Mouse (Mus musculus) erythroid progenitor cell, adult 5-6 weeks (primary cell): ENCODE results near the gene Peak1. TPM values are rescaled to one million over a fixed set of nuclear protein-coding genes. Genes with fewer than 3 reads are reported as not detected.
A peak's percentile ranks its signal among the peaks of the same experiment; 100 is the strongest.

Source experiments
- ATAC-seq: replicated peaks from 2 replicates; pipeline ENCODE4 v1.8.0; 2016; ENCODE audit warnings: moderate number of reproducible peaks, mild to moderate bottlenecking, moderate TSS enrichment, inconsistent platforms; ENCODE audit not compliant: poor library complexity, low FRiP score, severe bottlenecking
- total RNA-seq, 2 experiments: library from RNA; stranded (forward) in 1 of 2; stranded (reverse) in 1 of 2; fragments of 150-400 nt in 1 of 2; fragments of 186-747, 209-891 nt in 1 of 2; gene quantifications; 2 replicates each; pipeline versions ENCODE4 v1.2.3 to v1.2.4; 2015 to 2017; ENCODE audit warnings: low replicate concordance in 2 of 2

The Peak1 gene
- total RNA-seq (2015; ENCODE audit: low replicate concordance), result 6.3 and 18.7 TPM in 2 replicates
- total RNA-seq (2017; ENCODE audit: low replicate concordance), result 0.90 and 3.2 TPM in 2 replicates

- ATAC-seq, result peak; percentile 95
Observed at GRCm38 (mm10) chr9:56417948-56418737, at the start of gene Peak1, which contains the start of gene Hmg20a. Peak1 (minus strand) TSS chr9:56418067. Hmg20a (plus strand) TSS chr9:56418609.

- no peak for ATAC-seq
Observed at GRCm38 (mm10) chr9:56466251-56466650, 48.4 kb upstream of the Peak1 start.

- ATAC-seq, result no peak
Observed at GRCm38 (mm10) chr9:56464863-56465654, 47.2 kb upstream of the Peak1 start.

- ATAC-seq, result no peak
Observed at GRCm38 (mm10) chr9:56463686-56464515, 46.0 kb upstream of the Peak1 start.

- no peak for ATAC-seq
Observed at GRCm38 (mm10) chr9:56463046-56463445, 45.2 kb upstream of the Peak1 start.

GRCm38 (mm10) chr9:56462606-56463005, 44.7 kb upstream of the Peak1 start:
- no peak for ATAC-seq

- ATAC-seq, result no peak
Observed at GRCm38 (mm10) chr9:56460987-56461386, 43.1 kb upstream of the Peak1 start.

- no peak for ATAC-seq
Observed at GRCm38 (mm10) chr9:56456426-56456825, 38.6 kb upstream of the Peak1 start.

- ATAC-seq, result no peak
Observed at GRCm38 (mm10) chr9:56453038-56453815, 35.4 kb upstream of the Peak1 start.

- ATAC-seq, result no peak
Observed at GRCm38 (mm10) chr9:56451570-56451969, 33.7 kb upstream of the Peak1 start.

GRCm38 (mm10) chr9:56439699-56440098, 21.8 kb upstream of the Peak1 start:
- ATAC-seq, result no peak

GRCm38 (mm10) chr9:56437300-56437892, 19.5 kb upstream of the Peak1 start:
- peak; percentile 71; the same call in 1 of the 2 replicates for ATAC-seq

GRCm38 (mm10) chr9:56435821-56436526, 18.1 kb upstream of the Peak1 start:
- ATAC-seq, result no peak

- ATAC-seq, result no peak
Observed at GRCm38 (mm10) chr9:56424861-56425260, 7.0 kb upstream of the Peak1 start.

- no peak for ATAC-seq
Observed at GRCm38 (mm10) chr9:56421991-56422390, 4.1 kb upstream of the Peak1 start.

- ATAC-seq, result no peak
Observed at GRCm38 (mm10) chr9:56420892-56421601, 3.2 kb upstream of the Peak1 start.

GRCm38 (mm10) chr9:56420236-56420635, 2.4 kb upstream of the Peak1 start:
- ATAC-seq, result no peak
